Mouse (Mus musculus) testis, adult 2 months (tissue): ENCODE data around the gene Pik3r2. TPM values are rescaled to one million over a fixed set of nuclear protein-coding genes. Genes with fewer than 3 reads are reported as not detected.

Source experiments
- H3K27ac ChIP-seq: fragments of 200-500 bp; 2 replicates; pipeline ENCODE4 v1.5.1; 2012; ENCODE audit warnings: low read depth, low read length; ENCODE audit not compliant: control insufficient read depth, insufficient read depth
- H3K27me3 ChIP-seq: fragments of 200-500 bp; 2 replicates; pipeline ENCODE4 v1.6.1; 2012; ENCODE audit warnings: mild to moderate bottlenecking, low read length, moderate library complexity; ENCODE audit not compliant: control insufficient read depth, insufficient read depth
- H3K36me3 ChIP-seq: fragments of 200-500 bp; 2 replicates; pipeline ENCODE4 v1.6.1; 2012; ENCODE audit warnings: mild to moderate bottlenecking, low read length; ENCODE audit not compliant: control insufficient read depth, insufficient read depth
- H3K4me1 ChIP-seq: fragments of 200-500 bp; 2 replicates; pipeline ENCODE4 v1.6.1; 2012; ENCODE audit warnings: low read length; ENCODE audit not compliant: control insufficient read depth, insufficient read depth
- H3K4me3 ChIP-seq: fragments of 200-500 bp; 2 replicates; pipeline ENCODE4 v1.5.1; 2012; ENCODE audit warnings: low read depth, mild to moderate bottlenecking, low read length, moderate library complexity, mixed read lengths; ENCODE audit not compliant: control insufficient read depth
- CTCF ChIP-seq: fragments of 200-500 bp; IDR thresholded peaks from 2 replicates; pipeline ENCODE4 v1.5.1; 2012; ENCODE audit warnings: low read depth, mild to moderate bottlenecking, inconsistent platforms, low read length, moderate library complexity; ENCODE audit not compliant: control insufficient read depth, insufficient read depth, insufficient replicate concordance
- POLR2A ChIP-seq: fragments of 200-500 bp; IDR thresholded peaks from 2 replicates; pipeline ENCODE4 v1.6.1; 2012; ENCODE audit warnings: low read depth, mild to moderate bottlenecking, inconsistent platforms, low read length, moderate library complexity; ENCODE audit not compliant: control insufficient read depth
- polyA plus RNA-seq: library from polyadenylated mRNA; depleted of rRNA; stranded (reverse); fragments of >200 nt; gene quantifications from 2 replicates; pipeline ENCODE4 v1.2.3, GENCODE M21; 2012

Pik3r2 gene
- polyA plus RNA-seq, 1 experiment: 25.1 TPM

DNA sequence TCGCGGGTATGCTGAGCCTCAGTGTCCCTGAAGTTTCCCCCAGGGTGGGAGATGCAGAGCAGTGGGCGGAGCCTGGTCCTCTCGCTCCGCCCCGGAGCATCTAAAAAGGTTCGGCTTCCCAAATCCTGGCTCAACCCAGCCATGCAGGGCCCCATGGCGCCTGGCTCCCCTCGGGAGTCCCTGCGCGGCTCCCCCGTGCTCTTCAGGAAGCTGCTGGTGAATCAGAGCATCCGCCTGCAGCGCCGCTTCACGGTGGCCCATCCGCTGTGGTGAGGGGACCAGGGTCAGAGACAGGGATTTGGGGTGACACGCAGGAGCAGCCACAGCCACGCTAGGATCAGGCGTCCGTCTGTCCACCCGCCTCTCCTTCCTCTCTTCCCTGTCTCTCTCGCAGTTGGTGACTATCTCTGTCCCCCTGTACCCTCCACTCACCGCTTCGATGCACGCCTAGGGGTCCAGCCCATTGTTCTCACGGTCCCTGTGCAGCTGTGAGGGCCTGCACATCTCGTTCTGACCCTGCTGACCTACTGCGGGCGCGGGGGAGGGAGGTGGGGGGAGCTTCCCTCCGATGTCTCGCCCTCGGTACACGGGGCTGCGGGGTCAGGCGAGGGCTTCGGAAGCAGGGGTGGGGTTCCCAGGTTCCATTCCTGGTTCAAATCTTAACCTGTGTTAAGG lies 33.4 kb downstream of the Pik3r2 start:
- no peak overlapping the region for H3K27ac ChIP-seq
- H3K4me3 ChIP-seq: no peak overlapping the region
- no peak for TF ChIP-seq CTCF
- no peak for TF ChIP-seq POLR2A
- no peaks in the 10 kb centered on the region; the same call in 1 of the 2 replicates for H3K27me3 ChIP-seq
- H3K4me1 ChIP-seq: peaks cover 17% of the 10 kb centered on the region
- H3K36me3 ChIP-seq: no peaks in the 10 kb centered on the region

DNA sequence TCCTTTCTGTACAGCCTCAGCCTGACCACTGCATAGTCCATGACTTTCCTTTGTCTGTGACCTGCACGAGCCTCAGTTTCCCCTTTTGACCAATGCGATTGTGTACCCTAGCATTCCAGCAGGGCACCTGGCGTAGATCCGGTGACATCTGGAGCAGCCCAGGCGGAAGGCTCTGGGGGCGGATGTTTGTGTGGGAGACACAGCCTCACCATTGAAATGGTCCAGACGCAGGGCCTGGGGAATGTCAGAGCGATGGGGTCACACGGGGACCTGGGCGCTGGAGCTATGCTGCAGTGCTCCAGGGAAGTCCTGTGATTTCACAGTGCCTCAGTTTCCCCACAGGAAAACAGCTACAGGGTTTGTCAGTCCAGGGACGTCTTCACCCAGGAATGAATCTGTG lies 34.3 kb downstream of the Pik3r2 start:
- Histone ChIP-seq H3K4me1 (peaks cover 17% of the 10 kb centered on the region), H3K4me3 (no peak overlapping the region), H3K27ac (no peak overlapping the region), H3K36me3 (no peaks in the 10 kb centered on the region), H3K27me3 (no peaks in the 10 kb centered on the region; the same call in 1 of the 2 replicates)
- TF ChIP-seq CTCF: no peak
- no peak for TF ChIP-seq POLR2A

DNA sequence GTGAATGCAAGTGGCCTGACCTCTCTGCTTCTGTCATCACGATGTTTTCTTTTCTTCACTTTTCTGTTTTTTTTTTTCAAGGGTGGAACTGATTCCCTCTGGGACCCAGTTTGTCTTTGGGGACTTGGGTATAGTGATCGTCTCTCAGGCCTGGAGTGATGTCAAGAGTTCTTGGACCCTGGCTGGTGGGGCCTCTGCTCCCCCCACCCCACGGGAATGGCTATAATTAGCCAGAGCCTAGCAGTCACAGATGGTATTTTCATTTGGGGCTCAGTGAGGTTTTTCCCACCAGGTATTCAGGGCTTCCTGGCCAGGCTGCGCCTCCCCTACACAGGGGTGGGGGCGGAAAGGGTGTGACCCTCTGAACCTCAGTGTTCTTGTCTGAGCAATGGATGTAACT lies 34.9 kb downstream of the Pik3r2 start:
- Histone ChIP-seq H3K27ac (no peak overlapping the region), H3K4me3 (no peak overlapping the region), H3K27me3 (no peaks in the 10 kb centered on the region; the same call in 1 of the 2 replicates), H3K36me3 (no peaks in the 10 kb centered on the region), H3K4me1 (peaks cover 17% of the 10 kb centered on the region)
- TF ChIP-seq POLR2A: no peak
- no peak for TF ChIP-seq CTCF

DNA sequence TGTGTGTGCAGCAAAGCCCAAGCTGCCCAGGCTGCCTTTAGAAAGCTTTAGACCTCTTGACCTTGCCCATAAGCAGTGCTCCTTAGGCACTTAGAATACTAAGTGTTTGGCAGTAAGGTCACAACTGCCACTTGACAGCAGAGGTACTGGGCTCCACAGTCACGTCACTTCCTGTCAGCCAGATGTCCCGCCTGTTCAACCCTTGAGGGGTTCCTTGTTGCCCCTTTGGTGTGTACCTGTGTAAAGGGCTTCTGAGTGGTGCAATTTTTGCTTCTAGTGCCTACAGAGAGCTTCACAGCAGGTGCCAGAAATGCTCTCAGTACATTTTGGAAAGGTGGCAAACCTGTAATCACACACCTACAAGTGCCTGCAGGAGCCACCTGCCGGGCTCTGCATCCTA lies 38.3 kb downstream of the Pik3r2 start:
- no peak overlapping the region for H3K4me3 ChIP-seq
- H3K36me3 ChIP-seq: no peaks in the 10 kb centered on the region
- no peaks in the 10 kb centered on the region for H3K27me3 ChIP-seq
- no peak for TF ChIP-seq POLR2A
- H3K4me1 ChIP-seq: no peaks in the 10 kb centered on the region; the same call in 1 of the 2 replicates
- no peak overlapping the region for H3K27ac ChIP-seq

DNA sequence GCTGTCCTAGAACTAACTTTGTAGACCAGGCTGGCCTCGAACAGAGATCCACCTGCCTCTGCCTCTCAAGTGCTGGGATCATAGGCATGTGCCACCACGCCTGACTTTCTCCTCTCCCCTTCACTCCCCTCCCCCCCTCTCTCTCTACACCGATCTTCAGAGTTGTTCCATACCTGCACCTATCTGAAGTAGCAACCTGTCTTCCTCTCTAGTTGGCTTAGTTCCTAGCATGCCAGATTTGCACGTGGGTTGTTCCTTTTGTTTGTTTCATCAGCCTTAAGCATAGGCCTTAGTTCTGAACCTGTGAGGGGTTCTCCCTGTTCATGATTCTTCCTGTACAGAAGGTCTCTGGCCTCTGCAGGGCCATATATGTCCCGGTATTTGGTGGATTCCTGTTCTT lies 38.8 kb downstream of the Pik3r2 start:
- no peaks in the 10 kb centered on the region for H3K27me3 ChIP-seq

DNA sequence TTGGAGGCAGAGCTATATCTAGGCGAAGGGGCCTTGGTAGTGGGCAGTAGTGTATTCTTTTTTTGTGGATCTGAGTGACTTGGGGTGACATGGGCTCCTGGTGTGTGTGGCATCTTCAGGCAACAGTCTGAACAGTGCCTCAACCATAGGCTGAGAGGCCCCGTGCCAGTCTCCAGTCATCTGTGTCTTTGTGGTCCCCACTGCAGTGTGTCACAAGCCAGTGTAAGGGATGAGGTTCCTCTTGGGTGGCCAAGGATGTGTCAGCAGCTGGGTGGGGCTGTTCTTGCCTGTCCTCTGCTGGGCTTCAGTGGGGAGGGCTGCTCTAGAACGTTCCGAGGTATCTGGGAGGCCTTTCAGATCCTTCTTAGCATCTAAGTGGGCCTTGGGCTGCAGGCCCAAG lies 45.6 kb downstream of the Pik3r2 start:
- TF ChIP-seq POLR2A (no peak), CTCF (no peak)
- Histone ChIP-seq H3K36me3 (no peaks in the 10 kb centered on the region), H3K27me3 (no peaks in the 10 kb centered on the region), H3K4me1 (peaks cover 7% of the 10 kb centered on the region), H3K27ac (no peak overlapping the region), H3K4me3 (no peak overlapping the region)

More for the DNA sequence above, 38.8 kb downstream of the Pik3r2 start:
- no peaks in the 10 kb centered on the region for H3K36me3 ChIP-seq
- no peak overlapping the region for H3K27ac ChIP-seq
- no peaks in the 10 kb centered on the region; the same call in 1 of the 2 replicates for H3K4me1 ChIP-seq
- no peak overlapping the region for H3K4me3 ChIP-seq
- TF ChIP-seq POLR2A (no peak), CTCF (no peak)

DNA sequence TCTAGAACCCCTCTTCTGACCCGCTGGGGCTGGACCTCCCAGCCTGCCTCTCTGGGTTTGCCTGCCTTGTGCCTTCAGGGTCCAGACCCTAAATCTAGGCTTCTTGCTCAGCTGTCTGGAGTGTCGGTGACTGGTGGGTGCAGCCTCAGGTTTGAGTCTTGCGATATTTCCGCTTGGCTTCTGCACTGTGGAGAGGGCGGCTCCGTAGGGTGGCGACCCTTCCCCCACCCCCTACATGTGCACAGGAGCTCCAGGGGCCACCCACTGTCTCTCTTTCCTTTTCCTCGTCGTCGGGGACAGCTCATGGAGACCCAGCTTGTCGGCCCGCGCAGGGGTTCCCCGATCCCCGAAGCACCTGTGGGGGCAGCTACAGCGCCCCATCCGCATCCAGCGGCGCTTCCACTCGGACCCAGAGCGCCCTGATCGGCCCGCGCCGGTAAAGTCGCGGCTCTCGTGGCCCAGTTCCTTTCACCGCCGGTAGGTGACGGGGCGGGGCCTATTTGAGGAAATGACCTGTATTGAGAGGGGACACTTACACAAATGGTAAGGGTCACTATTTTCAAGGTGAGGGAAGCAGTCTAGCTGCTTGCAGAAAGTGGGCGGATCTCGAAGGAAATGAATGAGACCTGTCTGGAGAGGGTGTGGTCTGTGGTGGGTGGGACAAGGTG lies 46.6 kb downstream of the Pik3r2 start:
- Histone ChIP-seq H3K27ac (no peak overlapping the region), H3K4me1 (peaks cover 7% of the 10 kb centered on the region), H3K27me3 (no peaks in the 10 kb centered on the region), H3K4me3 (no peak overlapping the region), H3K36me3 (no peaks in the 10 kb centered on the region)
- TF ChIP-seq CTCF (no peak), POLR2A (no peak)
